In the genomic region with DNA sequence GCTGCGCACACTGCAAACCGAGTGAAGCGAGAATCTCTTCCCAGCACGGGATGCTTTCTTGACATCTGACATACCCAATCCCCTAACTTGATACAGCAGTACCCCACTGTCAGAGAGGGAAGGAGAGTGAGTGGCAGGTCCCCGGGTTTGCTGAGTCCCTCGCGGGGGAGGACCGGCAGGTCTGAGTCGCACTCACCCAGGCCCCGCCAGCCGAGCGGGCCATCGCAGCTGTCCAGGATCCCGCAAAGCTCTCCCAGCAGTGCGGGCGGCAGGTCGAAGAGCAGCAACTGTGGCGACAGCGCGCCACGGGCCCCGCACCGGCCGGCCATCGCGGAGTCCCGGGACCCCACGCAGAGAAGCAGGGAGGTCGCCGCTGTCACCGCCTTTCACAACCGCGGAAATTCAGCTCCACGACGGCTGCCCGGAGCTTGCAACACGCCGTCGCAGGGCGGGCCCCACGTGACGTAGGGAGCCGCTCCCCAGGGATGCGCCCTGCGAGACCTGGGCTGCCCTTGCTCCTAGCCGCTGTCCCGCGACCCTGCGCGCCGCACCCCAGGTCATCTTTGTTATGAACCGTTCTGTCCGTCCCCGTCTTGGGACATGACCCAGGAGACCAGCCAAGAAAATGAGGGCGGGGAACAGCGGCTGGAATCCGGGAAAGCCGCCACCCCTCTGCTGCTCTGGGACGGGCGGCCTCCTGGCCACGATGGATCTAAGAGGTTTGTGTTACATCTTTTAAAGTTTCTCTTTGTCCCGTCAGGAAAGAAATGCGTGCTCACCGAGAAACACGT, we compare ENCODE assay signal across 8 mouse cellular contexts. TPM values are rescaled to one million over a fixed set of nuclear protein-coding genes. Genes with fewer than 3 reads are reported as not detected.
DNase-seq lines count a peak whose midpoint lies in the region; ATAC-seq and TF ChIP-seq lines count a peak whose summit lies in the region.

A gene (plus strand): TSS at position 460 of the 791 bp plus-strand sequence.

- WGBS in forebrain, postnatal 0 days = 2% methylated on average over 65 of the region's 65 CpGs
- 1% methylated on average over 65 of the region's 65 CpGs for WGBS in hindbrain, embryonic 11.5 days

- TF ChIP-seq CTCF in ES-Bruce4 (IDR thresholded peaks at IDR 0.05; ENCODE audit: low read depth, low read length) = no peak
- TF ChIP-seq CTCF in forebrain, postnatal 0 days (IDR thresholded peaks at IDR 0.05; ENCODE audit: low read depth) = no peak

- no peak for TF ChIP-seq POLR2A in ES-Bruce4 (IDR thresholded peaks at IDR 0.05; ENCODE audit: insufficient read depth, low read length)

- H3K27me3 ChIP-seq in ES-Bruce4 (ENCODE audit: control insufficient read depth, insufficient read depth, low read length, poor library complexity, severe bottlenecking) = 0 out of 2 replicates have a peak, but pooled peaks cover 2% of the 10 kb centered on the region
- peaks cover 10% of the 10 kb centered on the region for H3K27me3 ChIP-seq in forebrain, postnatal 0 days (ENCODE audit: insufficient read depth, low read length)
- H3K27me3 ChIP-seq in hindbrain, embryonic 11.5 days (ENCODE audit: control insufficient read depth, insufficient read depth, low read length) = peaks cover 5% of the 10 kb centered on the region

- H3K9me3 ChIP-seq in ES-Bruce4 (replicated peaks; ENCODE audit: control insufficient read depth, insufficient read depth, low read length, poor library complexity, severe bottlenecking) = no peaks in the 10 kb centered on the region
- H3K9me3 ChIP-seq in forebrain, postnatal 0 days (ENCODE audit: low read length) = no peaks in the 10 kb centered on the region
- H3K9me3 ChIP-seq in hindbrain, embryonic 11.5 days (ENCODE audit: control insufficient read depth, low read length) = no peaks in the 10 kb centered on the region

- TF ChIP-seq EP300 in ES-Bruce4 (IDR thresholded peaks at IDR 0.05; ENCODE audit: insufficient read depth, low read depth, low read length) = no peak

- H3K36me3 ChIP-seq in ES-Bruce4 (ENCODE audit: control insufficient read depth, insufficient read depth, low read length, poor library complexity, severe bottlenecking) = no peaks in the 10 kb centered on the region
- no peaks in the 10 kb centered on the region for H3K36me3 ChIP-seq in forebrain, postnatal 0 days (ENCODE audit: insufficient read depth)
- H3K36me3 ChIP-seq in hindbrain, embryonic 11.5 days (ENCODE audit: control insufficient read depth, insufficient read depth, low read length) = no peaks in the 10 kb centered on the region

- no peaks in the 10 kb centered on the region for H3K4me1 ChIP-seq in ES-Bruce4 (ENCODE audit: control insufficient read depth, insufficient read depth, low read length)
- H3K4me1 ChIP-seq in forebrain, postnatal 0 days (ENCODE audit: insufficient read depth) = no peaks in the 10 kb centered on the region
- no peaks in the 10 kb centered on the region for H3K4me1 ChIP-seq in hindbrain, embryonic 11.5 days (replicated peaks; ENCODE audit: control insufficient read depth, insufficient read depth, low read length)

- ATAC-seq in forebrain, postnatal 0 days = no peak
- peak; percentile 75 for ATAC-seq in hindbrain, embryonic 11.5 days (ENCODE audit: low FRiP score)

- peak within 1 kb of the TSS; percentile 58 for H3K4me3 ChIP-seq in ES-Bruce4 (ENCODE audit: low read depth, low read length)
- peak within 1 kb of the TSS; percentile 37 for H3K4me3 ChIP-seq in forebrain, postnatal 0 days (ENCODE audit: low read depth, low read length)
- peak within 1 kb of the TSS; percentile 51 for H3K4me3 ChIP-seq in hindbrain, embryonic 11.5 days (ENCODE audit: low read depth, low read length)

- H3K27ac ChIP-seq in ES-Bruce4 (ENCODE audit: insufficient read depth, low read length) = peak within 1 kb of the TSS; percentile 38
- no peak within 1 kb of the TSS for H3K27ac ChIP-seq in forebrain, postnatal 0 days (ENCODE audit: low read depth, low read length)
- H3K27ac ChIP-seq in hindbrain, embryonic 11.5 days (ENCODE audit: low read depth, low read length) = no peak within 1 kb of the TSS

- H3K4me2 ChIP-seq in forebrain, postnatal 0 days (ENCODE audit: low read depth) = peak within 1 kb of the TSS; percentile 65
- H3K4me2 ChIP-seq in hindbrain, embryonic 11.5 days (replicated peaks; ENCODE audit: low read depth, low read length) = peak within 1 kb of the TSS; percentile 89

- peak; percentile 34 for DNase-seq in brain, adult 2 months (ENCODE audit: low read depth, low spot score)
- no peak for DNase-seq in forebrain, postnatal 0 days
- peak; percentile 64 for DNase-seq in hindbrain, embryonic 11.5 days (ENCODE audit: low spot score)
- DNase-seq in layer of hippocampus, postnatal 14 days (ENCODE audit: low spot score in 2 of 2) = no peak
- DNase-seq in lung, postnatal 25 days (ENCODE audit: low spot score) = peak; percentile 76
- peak; percentile 66 for DNase-seq in ovary, postnatal 36 days (ENCODE audit: low spot score)
- peak; percentile 65 for DNase-seq in urinary bladder, adult 2 months (ENCODE audit: low spot score)

- peak within 1 kb of the TSS; percentile 57 for H3K9ac ChIP-seq in ES-Bruce4 (ENCODE audit: low read depth, poor library complexity, severe bottlenecking)
- H3K9ac ChIP-seq in forebrain, postnatal 0 days = 0 out of 2 replicates have a peak within 1 kb of the TSS, but pooled peaks have one; percentile 33
- H3K9ac ChIP-seq in hindbrain, embryonic 11.5 days (ENCODE audit: low read depth, low read length) = peak within 1 kb of the TSS; percentile 47

RNA-seq across cellular contexts. Expression of the gene that starts here (rescaled TPM):
- 52.1 and 56.3 TPM in 2 replicates for polyA plus RNA-seq in ES-Bruce4 (2011; ENCODE audit: insufficient read depth, insufficient read length, low read depth, missing spikeins)
- total RNA-seq in forebrain, postnatal 0 days (2014; rRNA removed) = 32.2 and 40.4 TPM in 2 replicates
- polyA plus RNA-seq in forebrain, postnatal 0 days (2015; fragmentation: Nextera tagmentation; extraction: Ambion mirVana) = 100 and 115 TPM in 2 replicates
- polyA plus RNA-seq in hindbrain, embryonic 11.5 days (2014; fragmentation: Nextera tagmentation; extraction: Ambion mirVana) = 93.8 and 94.4 TPM in 2 replicates
- total RNA-seq in layer of hippocampus, postnatal 14 days (2021) = 10 to 100 TPM; 56.1 to 62.4 TPM
- polyA plus RNA-seq in urinary bladder, adult 2 months (2012; rRNA removed) = 112 and 135 TPM in 2 replicates

Comparison
In these comparisons a context has a peak if more than half of its experiments do, and no peak if none do; other contexts are left out.
1. DNase-seq: peak in brain, adult 2 months (single experiment), hindbrain, embryonic 11.5 days (single experiment), lung, postnatal 25 days (single experiment), ovary, postnatal 36 days (single experiment) and urinary bladder, adult 2 months (single experiment); none in forebrain, postnatal 0 days (single experiment) and layer of hippocampus, postnatal 14 days (0 of 2).
2. Peak in every context shown above with its lines, with median percentiles within 50 percentile points of each other: H3K4me3 ChIP-seq and H3K9ac ChIP-seq.